Mouse (Mus musculus) frontal cortex, postnatal 10 days (tissue): ENCODE results near the gene Gm19345.

Source experiments
- DNase-seq, 2 experiments: peaks; one replicate each; pipeline ENCODE4 v3.0.0; 2022; ENCODE audit warnings: low spot score in 2 of 2, mixed read lengths in 1 of 2

The Gm19345 gene

GRCm38 (mm10) chr7:19871137-19871621, 19.4 kb downstream of the Gm19345 start:
- DNase-seq, result no peak

GRCm38 (mm10) chr7:19871943-19872601, 20.3 kb downstream of the Gm19345 start:
- DNase-seq, result no peak

- no peak for DNase-seq
Measured at GRCm38 (mm10) chr7:19875948-19876682, 24.3 kb downstream of the Gm19345 start.

- no peak for DNase-seq
Measured at GRCm38 (mm10) chr7:19876781-19877425, 25.1 kb downstream of the Gm19345 start.

- no peak for DNase-seq
Measured at GRCm38 (mm10) chr7:19880754-19881153, 29.0 kb downstream of the Gm19345 start.

- DNase-seq, result no peak
Measured at GRCm38 (mm10) chr7:19887849-19888248, 36.0 kb downstream of the Gm19345 start, which contains the start of gene Ceacam19. Gene Ceacam19 (minus strand): TSS chr7:19887965.

GRCm38 (mm10) chr7:19889881-19890280, 38.1 kb downstream of the Gm19345 start:
- no peak for DNase-seq
